Mouse (Mus musculus) kidney, adult 2 months (tissue): ENCODE measurements around the gene Zfp652.

Experiments
- CTCF ChIP-seq: fragments of 200-500 bp; conservative IDR thresholded peaks from 2 replicates; pipeline ENCODE4 v1.5.1; 2011; ENCODE audit warnings: low read depth, mild to moderate bottlenecking, control low read depth, low read length, moderate library complexity, mixed read lengths; ENCODE audit not compliant: insufficient read depth, insufficient read length
- POLR2A ChIP-seq: fragments of 200-500 bp; IDR thresholded peaks from one replicate; pipeline ENCODE4 v1.6.1; 2011; ENCODE audit warnings: low read depth, low read length, control low read depth

GRCm38 (mm10) chr11:95746821-95747220 is 34.3 kb downstream of the Zfp652 start:
- TF ChIP-seq POLR2A (no peak), CTCF (no peak)
